Mouse (Mus musculus) gastrocnemius, adult 18-20 months (tissue): ENCODE results near the gene Ssna1. TPM values are rescaled to one million over a fixed set of nuclear protein-coding genes. Genes with fewer than 3 reads are reported as not detected.

Experiments used
- DNase-seq: peaks from one replicate; pipeline ENCODE4 v3.0.0; 2021; ENCODE audit warnings: low spot score
- long read RNA-seq, 2 experiments: library from polyadenylated mRNA; stranded (forward); transcript quantifications; one replicate each; pipeline ENCODE4 v2.0.0; 2021
- total RNA-seq, 2 experiments: library from RNA; stranded (reverse); gene quantifications; 2 replicates each; pipeline ENCODE4 v1.2.3; 2021

Ssna1 gene
- total RNA-seq: 10 to 100 TPM; 27.9 to 30.9 TPM
- long read RNA-seq, experiment 1, transcript Ssna1-204 (2 exons, 1,006 nt): minor isoform, 11 of 35 reads
- long read RNA-seq, experiment 1, transcript Ssna1-201 (3 exons, 862 nt): major isoform, 15 of 35 reads
- long read RNA-seq, experiment 1, transcript Ssna1-203 (3 exons, 845 nt): minor isoform, 7 of 35 reads
- long read RNA-seq, experiment 1, partial matches to known transcripts: 0 of 35 reads
- long read RNA-seq, experiment 1, other reads (novel, unspliced or antisense): 2 of 35 reads
- long read RNA-seq, experiment 2, transcript Ssna1-201 (3 exons, 862 nt): major isoform, 10 of 23 reads
- long read RNA-seq, experiment 2, transcript Ssna1-204 (2 exons, 1,006 nt): minor isoform, 9 of 23 reads
- long read RNA-seq, experiment 2, partial matches to known transcripts: 0 of 23 reads
- long read RNA-seq, experiment 2, other reads (novel, unspliced or antisense): 2 of 23 reads

DNA sequence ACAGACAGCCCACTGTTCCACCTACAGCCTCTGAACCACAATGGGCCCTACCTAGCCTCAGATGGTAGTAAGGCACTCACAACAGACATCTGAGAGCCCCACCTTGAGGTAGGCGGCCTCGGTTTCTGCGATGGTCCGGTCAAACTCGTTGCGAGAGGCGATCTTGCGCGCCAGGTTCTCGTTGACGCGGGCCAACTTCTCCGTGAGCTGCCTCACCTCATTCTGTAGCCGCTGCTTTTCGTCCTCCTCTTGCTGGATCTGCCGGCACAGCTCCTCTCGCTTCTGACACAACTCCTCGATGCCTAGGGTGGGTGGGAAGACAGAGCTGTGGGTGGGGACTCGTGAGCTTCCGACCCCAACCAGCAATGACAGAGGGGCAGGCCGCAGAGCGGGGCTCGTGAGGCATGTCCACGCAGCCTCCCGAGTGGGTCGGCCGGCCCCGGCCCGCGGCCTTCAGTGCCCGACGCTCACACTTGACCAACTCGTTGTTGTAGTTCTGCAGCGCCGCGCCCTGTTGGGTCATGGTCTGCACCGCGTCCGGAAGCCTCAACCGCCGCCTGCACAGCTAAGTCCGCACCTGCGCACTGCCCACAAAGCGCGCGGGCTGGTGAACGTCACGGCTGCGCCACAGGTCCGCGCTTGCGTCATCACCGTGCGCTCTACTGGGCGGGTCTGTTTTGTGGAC is at the start of gene Ssna1, which contains the start of gene Anapc2:
TSS of gene Ssna1 (minus strand) at position 612 of the 685 bp plus-strand sequence.
TSS of gene Anapc2 (plus strand) at position 652 of the 685 bp plus-strand sequence.
- peak; percentile 97 for DNase-seq

DNA sequence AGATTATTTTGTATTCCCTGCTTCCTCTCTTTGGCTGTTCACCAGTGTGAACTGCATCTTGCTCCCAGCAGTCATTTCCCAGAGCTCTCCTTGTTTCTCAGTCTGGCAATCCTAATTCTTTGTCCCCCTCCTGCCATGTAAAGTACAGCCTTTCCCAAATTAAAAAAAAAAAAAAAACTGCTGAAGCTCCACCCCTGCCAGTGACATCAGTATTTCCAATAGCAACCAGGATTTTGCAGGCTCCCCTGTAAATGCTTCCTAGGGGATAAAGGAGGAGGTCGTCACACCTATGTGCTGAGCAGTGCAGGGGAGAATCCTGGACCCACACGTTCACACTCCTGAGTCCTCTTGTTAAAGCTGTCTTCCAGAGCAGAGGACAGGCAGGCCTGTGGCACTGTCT is 47.8 kb upstream of the Ssna1 start:
- no peak for DNase-seq

DNA sequence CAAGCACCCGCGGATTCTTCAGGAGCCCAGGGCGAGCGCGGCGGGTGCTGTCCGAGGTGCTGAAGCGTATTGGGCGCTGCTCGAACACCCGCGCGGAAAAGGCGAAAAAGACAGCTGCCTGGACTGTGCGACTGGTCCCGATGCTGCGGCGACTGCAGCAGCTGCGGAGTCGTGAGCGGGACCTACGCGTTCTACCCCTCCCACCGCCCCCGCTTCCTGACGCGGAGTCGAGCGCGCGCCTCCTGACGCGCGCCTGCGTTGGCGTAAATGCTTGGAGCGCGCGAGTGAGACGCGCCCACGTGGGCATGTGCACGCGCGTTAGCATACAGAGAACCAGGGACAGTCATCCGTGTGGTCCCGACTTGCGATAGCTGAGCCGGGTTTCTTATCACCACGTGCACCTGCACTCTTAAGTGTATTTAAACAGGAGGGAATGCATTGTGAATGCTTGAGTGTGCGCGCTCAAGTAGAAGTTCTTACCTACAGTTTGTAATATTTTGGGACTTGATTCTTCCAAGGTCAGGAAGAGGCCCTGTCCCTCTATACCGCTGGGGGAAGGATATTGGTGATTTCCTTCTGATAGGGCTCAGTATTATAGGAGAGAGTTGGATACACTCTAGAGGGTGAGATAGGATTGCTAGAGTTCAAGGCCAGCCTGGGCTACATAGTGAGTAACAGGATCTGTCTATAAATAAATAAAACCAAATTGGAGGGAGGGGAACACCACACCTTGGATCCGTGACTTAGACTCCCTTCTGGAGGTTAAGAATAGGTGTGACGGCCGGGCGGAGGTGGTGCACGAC is 46.9 kb upstream of the Ssna1 start, which contains the start of gene Grin1:
TSS of gene Grin1 (minus strand) at position 217 of the 803 bp plus-strand sequence.
- peak; percentile 28 for DNase-seq

DNA sequence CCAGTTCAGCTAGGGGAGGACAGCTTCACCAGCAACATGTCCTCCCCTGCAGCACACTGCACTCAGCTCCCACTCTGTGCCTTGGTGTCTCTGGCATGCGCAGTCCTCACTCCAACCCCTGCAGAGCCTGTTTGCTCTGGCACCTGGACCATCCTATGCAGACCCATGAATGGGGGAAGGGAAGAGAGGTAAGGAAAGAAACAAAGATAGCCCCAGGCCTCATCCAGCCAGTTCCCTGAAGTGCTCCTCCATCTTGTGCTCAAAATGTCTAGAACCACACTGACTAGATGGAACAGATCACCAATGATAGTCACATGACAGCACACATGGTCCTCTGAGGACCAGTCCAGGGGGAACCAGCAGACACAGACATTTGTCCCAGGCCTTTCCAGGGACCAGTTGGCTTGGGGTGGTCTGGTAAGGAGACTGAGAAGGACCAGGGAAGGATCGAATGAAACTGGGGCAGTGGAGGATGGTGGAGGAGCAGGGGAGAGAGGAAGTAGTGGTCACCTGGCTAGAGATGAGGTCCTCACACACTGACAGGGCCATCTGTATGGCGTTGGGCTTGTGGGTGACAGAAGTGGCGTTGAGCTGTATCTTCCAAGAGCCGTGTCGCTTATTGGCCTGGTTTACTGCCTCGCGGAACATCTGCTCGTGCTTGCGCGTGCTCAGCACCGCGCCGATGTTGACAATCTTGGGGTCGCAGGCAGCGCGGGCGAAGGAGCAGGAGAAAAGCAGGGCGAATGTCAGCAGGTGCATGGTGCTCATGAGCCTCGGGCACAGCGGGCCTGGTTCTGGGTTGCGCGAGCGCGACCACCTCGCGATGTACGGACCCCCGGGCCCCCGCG is 46.1 kb upstream of the Ssna1 start:
- DNase-seq: no peak

DNA sequence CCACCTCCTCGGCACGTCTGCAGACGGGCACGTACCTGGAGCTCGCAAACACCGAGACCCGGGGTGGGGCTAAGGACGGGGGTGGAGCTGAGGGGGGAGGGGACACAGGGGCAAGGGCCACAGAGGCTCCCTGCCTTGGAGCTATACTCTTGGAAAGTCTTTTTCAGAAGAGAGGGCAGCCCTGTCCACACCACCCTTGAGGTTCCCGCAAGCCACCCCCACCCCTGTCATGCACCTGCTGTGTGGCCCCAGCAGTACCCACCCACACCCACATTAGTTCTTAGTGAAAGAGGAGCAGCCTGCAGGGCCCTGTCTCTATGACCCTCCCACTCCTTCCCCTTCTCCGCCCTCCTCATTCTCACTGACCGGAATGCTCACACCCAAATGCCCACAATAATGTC is 39.3 kb upstream of the Ssna1 start:
- no peak for DNase-seq

GRCm38 (mm10) chr2:25310969-25311368 is 38.7 kb upstream of the Ssna1 start:
- DNase-seq: no peak

- no peak for DNase-seq
Observed at GRCm38 (mm10) chr2:25310180-25310579, 37.9 kb upstream of the Ssna1 start.

- no peak for DNase-seq
Observed at GRCm38 (mm10) chr2:25305587-25306359, 33.5 kb upstream of the Ssna1 start.

DNA sequence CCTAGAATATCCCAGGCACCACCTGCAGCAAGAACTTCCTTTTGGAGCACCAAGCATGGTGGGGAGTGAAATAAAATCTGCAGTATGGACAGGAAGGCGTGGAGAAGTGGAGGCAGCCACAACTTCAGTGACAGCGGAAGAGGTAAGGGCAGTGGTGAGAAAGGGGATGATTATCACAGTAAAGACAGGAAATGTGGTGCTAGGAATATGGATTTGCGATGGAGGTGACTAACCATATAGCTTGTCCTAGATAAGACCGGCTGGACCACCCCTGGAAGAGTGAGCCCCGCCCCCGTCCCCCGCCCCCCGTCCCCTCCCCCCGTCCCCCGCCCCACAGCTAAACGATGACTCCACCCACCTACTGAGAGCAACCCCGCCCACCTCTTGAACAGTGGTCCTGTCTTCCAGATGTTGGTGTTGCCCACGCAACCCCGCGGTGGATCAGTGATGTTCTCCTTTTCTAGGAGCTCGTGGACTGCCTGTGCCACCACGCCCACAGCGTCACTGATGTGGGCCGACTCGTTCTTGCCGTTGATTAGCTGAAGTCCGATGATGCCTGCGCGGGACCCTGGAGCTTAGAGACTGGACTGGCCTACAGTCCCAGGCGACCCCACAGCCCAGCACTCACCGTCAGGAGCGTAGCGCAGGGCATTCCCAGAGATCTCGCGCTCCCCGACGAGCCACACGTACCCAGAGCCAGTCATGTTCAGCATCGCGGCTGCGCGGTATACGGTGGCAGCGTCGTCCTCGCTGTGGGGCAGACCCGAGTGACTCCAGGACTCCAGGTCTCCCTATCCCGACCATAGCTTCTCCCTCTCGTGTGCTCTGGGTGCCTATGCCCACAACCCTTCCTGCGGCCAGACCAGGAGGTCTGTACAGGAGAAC is 32.7 kb upstream of the Ssna1 start:
- no peak for DNase-seq

GRCm38 (mm10) chr2:25303931-25304656 is 31.9 kb upstream of the Ssna1 start:
- DNase-seq: no peak

DNA sequence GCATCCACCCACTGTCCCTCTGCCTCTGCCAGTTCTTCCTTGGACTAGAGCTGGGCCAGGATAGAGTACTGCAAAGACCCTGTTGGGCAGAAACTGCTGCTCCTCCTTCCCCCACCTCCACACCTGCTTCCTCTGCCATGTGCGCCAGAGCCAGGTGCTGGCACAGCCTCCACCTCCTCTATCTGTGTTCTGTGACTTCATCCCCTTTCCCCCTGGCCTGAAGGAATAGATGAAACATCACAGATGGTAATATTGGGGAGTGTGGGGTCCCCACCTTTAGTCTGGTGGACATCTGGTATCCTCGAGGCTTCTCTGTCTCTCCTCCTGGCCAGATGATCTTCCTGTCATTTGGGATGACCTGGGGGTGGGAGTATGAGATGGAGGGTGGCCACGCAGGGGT is 31.2 kb upstream of the Ssna1 start:
- no peak for DNase-seq

GRCm38 (mm10) chr2:25298046-25298445 is 25.8 kb upstream of the Ssna1 start:
- no peak for DNase-seq

DNA sequence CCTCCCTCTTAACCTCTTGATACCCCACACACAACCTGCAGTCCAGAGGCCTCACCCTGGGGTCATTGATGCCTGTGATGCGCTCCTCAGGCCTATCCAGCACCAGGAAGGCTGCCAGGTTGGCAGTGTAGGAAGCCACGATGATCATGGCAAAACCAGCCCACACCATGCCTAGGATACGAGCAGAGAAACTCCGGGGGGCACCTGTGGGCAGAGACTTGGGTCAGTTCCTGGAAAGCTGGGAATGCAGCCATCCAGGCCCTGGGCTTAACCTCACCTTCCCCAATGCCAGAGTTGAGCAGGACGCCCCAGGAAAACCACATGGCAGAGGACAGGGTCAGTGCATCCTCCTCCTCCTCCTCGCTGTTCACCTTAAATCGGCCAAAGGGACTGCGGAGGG is 24.9 kb upstream of the Ssna1 start:
- no peak for DNase-seq

DNA sequence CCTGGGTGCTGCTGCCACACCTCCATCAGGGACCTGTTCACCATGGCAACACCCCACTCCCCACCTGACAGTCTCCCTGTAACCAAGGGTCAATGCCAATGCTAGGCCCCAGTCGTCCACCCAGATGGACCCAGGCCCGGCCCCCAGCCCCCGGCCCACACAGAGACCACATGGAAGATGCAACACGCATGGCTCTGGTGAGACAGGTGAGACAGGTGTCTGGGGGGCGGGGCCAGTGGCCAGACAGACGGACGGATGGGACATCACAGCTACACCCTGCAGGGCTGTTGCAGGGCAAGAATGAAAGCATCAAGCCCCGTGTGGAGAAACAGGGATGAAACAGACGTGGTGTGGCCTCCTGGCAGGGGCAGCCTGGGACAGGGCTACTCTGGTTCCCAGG is 21.5 kb upstream of the Ssna1 start:
- no peak for DNase-seq

DNA sequence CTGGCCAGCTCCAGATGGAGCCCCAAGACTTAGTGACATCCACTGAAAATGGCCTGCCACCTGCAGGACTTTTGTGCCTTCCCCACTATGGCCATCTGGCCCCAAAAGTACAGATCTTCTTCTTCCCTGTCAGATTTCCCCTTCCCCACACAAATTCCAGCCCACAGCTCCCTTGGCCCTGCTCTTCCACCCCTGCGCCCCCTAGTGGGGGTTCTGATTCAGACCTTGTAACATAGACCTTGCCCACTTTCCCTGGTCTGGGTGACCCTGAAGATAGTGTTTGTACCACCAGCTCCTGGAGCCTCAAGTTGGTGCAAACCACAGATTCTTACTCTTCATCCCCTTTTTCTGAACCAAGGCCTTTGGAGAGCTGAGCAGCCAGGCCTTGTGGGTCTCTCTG is 20.6 kb upstream of the Ssna1 start:
- peak; percentile 75 for DNase-seq

GRCm38 (mm10) chr2:25292054-25292544 is 19.9 kb upstream of the Ssna1 start:
- peak; percentile 28 for DNase-seq

GRCm38 (mm10) chr2:25291184-25292053 is 19.2 kb upstream of the Ssna1 start:
- no peak for DNase-seq
